Mouse (Mus musculus): ENCODE data around the gene Foxo6. TPM values are rescaled to one million over a fixed set of nuclear protein-coding genes. Genes with fewer than 3 reads are reported as not detected.

Foxo6 gene
- 2.5 and 4.8 TPM in 2 replicates for polyA plus RNA-seq (2012; rRNA removed)

DNA sequence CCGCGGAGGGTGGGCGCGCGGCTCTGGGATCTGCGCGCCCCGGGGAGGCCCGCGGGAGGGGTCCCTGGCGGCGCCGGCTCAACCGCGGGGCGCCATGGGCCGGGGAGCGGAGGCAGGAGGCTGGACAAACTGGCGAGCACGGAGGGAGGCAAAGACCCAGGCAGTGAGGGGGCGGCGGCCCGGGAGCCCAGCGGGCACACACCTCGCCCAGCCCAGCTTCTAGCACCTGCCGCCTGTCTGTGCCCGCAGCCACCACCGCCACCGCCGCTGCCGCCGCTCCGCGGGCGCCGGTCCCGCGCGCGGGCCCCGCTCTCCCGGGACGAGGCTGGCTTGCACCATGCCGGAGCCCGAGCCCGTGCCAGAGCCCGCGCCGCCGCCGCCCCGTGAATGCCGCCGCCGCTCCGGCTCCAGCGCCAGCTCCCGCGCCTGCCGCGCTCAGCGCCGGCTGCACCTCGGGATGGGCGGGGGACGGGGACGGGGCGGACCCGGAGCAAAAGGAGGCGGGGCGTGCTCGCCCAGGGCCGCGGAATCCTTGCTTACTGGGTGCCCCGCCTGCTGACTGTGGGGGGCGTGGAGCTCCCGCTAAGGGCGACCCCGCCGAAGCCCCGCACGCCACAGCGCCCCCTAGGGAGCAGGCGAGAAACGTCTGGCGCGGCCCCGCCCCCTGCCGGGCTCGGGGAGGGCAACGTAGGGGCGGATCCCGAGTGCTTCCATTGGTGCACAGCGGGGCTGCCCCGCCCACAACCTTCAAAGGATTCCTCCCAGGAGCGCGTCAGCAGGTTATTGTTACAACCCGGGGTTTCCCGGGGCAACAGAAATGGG lies at the start of gene Foxo6:
TSS of gene Foxo6 (minus strand) at position 60 of the 822 bp plus-strand sequence.

Other genes with a start within 250 kb of the Foxo6 start
- not detected in 2 replicates for gene AL607142.1, start 222.4 kb downstream of the Foxo6 start, polyA plus RNA-seq (2012; rRNA removed)
- gene Edn2, start 126.1 kb downstream of the Foxo6 start, polyA plus RNA-seq (2012; rRNA removed), result 29.4 and 29.7 TPM in 2 replicates
- 25.5 and 31.4 TPM in 2 replicates for gene Scmh1, start 117.9 kb upstream of the Foxo6 start, polyA plus RNA-seq (2012; rRNA removed)
- 0.08 and 0.20 TPM in 2 replicates for gene Slfnl1, start 244.9 kb upstream of the Foxo6 start, polyA plus RNA-seq (2012; rRNA removed)